Mouse (Mus musculus): ENCODE results near the gene Trabd2b. TPM values are rescaled to one million over a fixed set of nuclear protein-coding genes. Genes with fewer than 3 reads are reported as not detected.

Trabd2b gene
- polyA plus RNA-seq, 1 experiment = 1.5 TPM

DNA sequence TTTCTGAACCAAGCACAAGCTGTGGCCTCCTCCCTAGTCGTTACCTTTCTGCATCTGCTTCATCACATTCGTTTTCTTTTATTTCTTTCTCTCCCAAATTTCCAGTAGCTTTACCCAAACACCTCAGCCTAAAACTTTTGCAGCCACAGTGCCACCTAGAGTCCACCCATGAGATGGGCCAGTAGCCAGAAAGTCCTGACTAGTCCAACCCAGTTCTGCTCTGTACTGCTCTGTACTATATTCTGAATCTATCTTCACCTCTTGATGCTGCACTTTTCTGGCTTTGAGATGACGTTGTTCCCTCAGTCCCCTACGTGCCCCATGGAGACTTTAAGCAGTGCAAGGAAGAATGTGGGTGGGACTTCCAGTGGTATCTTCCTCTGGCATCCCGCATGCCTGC, 229.4 kb downstream of the Trabd2b start:
- peak; percentile 55 for DNase-seq (ENCODE audit: low read depth)
- TF ChIP-seq POLR2A (IDR thresholded peaks at IDR 0.05; ENCODE audit: borderline replicate concordance, extremely low read depth, insufficient read depth, insufficient read length, poor library complexity, severe bottlenecking) = no peak
- peak; percentile 70; the same call in 1 of the 2 replicates for TF ChIP-seq CTCF (IDR thresholded peaks at IDR 0.05; ENCODE audit: borderline replicate concordance, extremely low read depth, insufficient read depth, insufficient read length)

DNA sequence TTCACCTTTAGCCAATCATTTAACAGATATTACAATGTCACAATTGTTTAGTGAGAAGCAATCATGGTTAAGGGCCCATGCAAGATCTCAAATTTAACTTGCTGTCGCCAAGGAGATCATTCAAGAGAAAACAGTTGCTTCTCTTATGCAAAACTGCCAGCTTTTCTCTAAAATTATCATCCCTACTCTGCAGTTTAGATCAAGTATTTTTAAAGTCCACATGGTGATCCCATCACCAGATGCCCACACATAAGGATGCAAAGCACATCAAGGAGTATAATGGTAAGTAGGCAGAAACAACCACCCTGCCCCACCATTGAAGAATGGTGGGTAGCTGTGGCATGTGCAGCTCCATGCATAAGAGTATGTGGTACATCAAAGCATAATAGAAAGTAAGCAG, 229.8 kb downstream of the Trabd2b start:
- no peak for DNase-seq (ENCODE audit: low read depth)
- TF ChIP-seq CTCF (IDR thresholded peaks at IDR 0.05; ENCODE audit: borderline replicate concordance, extremely low read depth, insufficient read depth, insufficient read length) (no peak), POLR2A (IDR thresholded peaks at IDR 0.05; ENCODE audit: borderline replicate concordance, extremely low read depth, insufficient read depth, insufficient read length, poor library complexity, severe bottlenecking) (no peak)

DNA sequence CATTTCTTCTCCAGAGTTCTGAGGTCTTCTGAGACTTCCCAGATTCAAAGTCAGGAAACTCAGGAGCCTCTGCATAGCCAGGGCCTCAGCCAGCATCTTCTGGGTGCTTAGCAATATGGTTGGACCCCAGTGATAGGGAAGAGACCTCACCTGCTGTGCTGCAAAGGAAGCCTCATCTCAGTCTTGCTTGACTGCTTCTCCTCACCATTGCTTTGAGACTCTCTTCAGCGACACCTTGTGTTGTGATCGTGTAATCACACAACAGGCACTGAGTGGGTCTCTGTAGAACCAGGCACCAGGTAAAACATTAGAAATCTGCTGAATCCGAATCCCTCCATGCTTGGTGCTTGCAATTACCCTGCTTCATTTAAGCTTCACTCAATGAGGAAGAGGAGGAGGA, 230.6 kb downstream of the Trabd2b start:
- DNase-seq (ENCODE audit: low read depth) = peak; percentile 41
- TF ChIP-seq POLR2A (IDR thresholded peaks at IDR 0.05; ENCODE audit: borderline replicate concordance, extremely low read depth, insufficient read depth, insufficient read length, poor library complexity, severe bottlenecking) = no peak
- peak; percentile 66; the same call in 1 of the 2 replicates for TF ChIP-seq CTCF (IDR thresholded peaks at IDR 0.05; ENCODE audit: borderline replicate concordance, extremely low read depth, insufficient read depth, insufficient read length)

DNA sequence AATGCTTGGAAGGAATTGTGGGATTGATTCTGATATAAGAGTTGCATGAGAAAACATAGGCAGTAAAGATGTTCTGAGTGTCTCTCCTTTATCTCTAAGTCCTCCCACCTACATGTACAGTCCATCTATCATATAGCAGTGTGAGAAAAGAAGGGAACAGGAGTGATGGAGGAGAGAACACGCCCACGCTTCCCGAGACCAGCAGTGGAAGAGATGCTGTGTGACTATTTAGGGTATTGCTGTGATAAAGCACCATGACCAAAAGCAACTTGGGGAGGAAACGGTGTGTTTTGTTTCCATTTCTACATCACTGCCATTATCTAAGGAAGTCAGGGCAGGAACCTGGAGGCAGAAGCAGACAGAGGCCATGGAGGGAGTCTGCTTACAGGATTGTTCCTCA, 235.9 kb downstream of the Trabd2b start:
- TF ChIP-seq POLR2A (IDR thresholded peaks at IDR 0.05; ENCODE audit: borderline replicate concordance, extremely low read depth, insufficient read depth, insufficient read length, poor library complexity, severe bottlenecking) (no peak), CTCF (IDR thresholded peaks at IDR 0.05; ENCODE audit: borderline replicate concordance, extremely low read depth, insufficient read depth, insufficient read length) (no peak)

DNA sequence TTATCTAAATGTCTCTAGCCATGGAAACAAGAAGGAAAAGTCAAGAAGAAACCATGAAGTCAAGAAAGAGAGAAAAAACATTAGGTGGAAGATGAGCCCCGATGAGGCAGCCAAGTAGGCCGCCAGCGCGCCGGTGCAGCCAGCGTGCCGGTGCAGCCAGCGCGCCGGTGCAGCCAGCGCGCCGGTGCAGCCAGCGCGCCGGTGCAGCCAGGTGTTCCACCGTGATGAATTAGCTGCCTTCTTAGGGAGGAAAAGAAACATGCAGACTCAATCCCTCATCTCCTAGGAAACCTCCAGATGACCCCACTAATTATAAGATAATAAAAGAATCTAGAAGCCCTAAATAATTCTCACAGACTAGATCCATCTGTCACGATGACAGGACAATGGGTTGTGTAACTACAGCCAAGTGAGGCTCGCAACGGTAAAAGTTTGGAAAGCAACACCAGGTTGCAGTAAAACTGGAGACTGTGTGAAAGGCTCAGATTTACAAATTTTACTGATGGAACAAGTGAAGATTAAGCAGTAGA, 237.2 kb downstream of the Trabd2b start:
- DNase-seq (ENCODE audit: low read depth) = peak; percentile 27
- TF ChIP-seq CTCF (IDR thresholded peaks at IDR 0.05; ENCODE audit: borderline replicate concordance, extremely low read depth, insufficient read depth, insufficient read length) = no peak
- no peak for TF ChIP-seq POLR2A (IDR thresholded peaks at IDR 0.05; ENCODE audit: borderline replicate concordance, extremely low read depth, insufficient read depth, insufficient read length, poor library complexity, severe bottlenecking)

More for the DNA sequence above, 235.9 kb downstream of the Trabd2b start:
- DNase-seq (ENCODE audit: low read depth) = no peak

DNA sequence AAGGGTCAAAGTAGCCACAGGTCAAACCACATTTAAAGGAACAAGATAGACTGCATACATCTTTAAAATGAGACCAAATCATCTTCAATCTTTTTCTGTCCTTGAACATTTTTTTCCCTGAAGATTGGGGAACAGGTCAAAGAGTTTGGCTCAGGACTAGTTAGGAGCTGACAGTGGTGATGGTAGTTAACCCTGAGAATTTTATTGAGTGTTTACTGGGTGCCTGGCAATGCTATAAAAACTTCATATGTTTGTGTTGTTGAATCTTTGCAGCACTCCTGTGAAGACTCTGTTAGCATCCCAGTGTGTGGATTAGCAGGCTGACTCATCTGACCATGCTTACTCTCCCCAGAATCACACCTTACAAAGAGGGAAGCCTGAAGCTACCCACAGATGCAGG, 238.8 kb downstream of the Trabd2b start:
- DNase-seq (ENCODE audit: low read depth) = no peak
- no peak for TF ChIP-seq CTCF (IDR thresholded peaks at IDR 0.05; ENCODE audit: borderline replicate concordance, extremely low read depth, insufficient read depth, insufficient read length)
- TF ChIP-seq POLR2A (IDR thresholded peaks at IDR 0.05; ENCODE audit: borderline replicate concordance, extremely low read depth, insufficient read depth, insufficient read length, poor library complexity, severe bottlenecking) = no peak

DNA sequence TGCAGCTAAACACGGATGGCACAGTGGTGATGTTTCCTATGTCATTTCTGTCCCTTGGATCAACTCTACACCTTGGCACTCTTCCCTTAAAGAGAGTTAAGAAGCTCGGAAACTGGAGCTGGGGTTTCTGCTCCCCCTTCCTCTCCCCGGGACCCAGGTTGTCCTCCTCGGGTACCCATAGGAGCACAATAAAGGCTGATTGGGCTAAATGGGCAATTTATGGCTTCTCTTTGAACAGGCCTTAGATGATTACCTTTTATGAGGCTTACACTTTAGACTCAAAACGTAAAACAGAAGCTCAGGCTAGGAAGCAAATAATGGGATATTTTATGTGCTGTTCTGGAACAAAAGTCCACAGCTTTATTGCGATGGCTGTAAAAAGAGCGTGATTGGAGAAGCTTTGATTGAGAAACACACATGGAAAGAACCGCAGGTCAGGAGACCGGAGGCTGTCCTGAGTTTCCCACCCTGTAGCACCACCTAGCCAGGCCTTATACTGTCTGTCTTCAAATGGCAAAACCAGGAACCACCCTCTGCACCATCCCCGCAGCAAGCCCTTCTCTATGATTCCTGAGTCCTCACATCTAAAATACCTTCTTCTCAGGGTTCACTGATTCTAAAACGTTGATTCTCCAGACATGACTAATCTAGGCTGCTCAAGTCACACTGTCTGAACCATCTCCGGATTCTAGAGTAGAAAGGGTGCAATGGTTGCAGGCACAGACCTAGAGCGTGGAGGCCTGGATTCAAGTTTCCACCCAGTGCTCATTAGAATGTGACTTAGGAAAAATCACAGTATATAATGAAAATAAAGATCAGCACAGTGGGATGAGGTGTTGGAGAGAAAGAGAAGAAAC, 240.5 kb downstream of the Trabd2b start:
- no peak for DNase-seq (ENCODE audit: low read depth)
- TF ChIP-seq CTCF (IDR thresholded peaks at IDR 0.05; ENCODE audit: borderline replicate concordance, extremely low read depth, insufficient read depth, insufficient read length) (no peak), POLR2A (IDR thresholded peaks at IDR 0.05; ENCODE audit: borderline replicate concordance, extremely low read depth, insufficient read depth, insufficient read length, poor library complexity, severe bottlenecking) (no peak)

DNA sequence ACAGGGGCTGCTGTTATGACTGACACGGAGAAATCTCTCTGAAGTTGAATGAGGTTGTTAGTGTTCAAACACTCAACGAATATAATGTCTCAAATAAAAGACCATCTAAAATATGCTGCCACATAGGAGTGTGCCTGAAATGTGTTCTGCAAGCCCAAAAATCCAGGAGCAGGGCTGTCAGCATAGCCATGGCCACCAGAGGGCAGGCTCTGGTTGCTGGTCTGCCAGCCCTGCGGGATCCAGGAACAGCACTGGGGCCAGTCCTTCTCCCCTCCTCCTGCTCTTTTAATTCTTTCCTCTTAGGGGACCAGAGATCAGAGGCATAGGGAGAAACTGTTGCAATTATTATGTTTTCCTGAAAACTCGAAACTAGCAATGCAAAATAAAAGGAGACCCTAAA, 241.2 kb downstream of the Trabd2b start:
- peak; percentile 61 for DNase-seq (ENCODE audit: low read depth)
- TF ChIP-seq CTCF (IDR thresholded peaks at IDR 0.05; ENCODE audit: borderline replicate concordance, extremely low read depth, insufficient read depth, insufficient read length) = peak; percentile 98
- TF ChIP-seq POLR2A (IDR thresholded peaks at IDR 0.05; ENCODE audit: borderline replicate concordance, extremely low read depth, insufficient read depth, insufficient read length, poor library complexity, severe bottlenecking) = no peak

DNA sequence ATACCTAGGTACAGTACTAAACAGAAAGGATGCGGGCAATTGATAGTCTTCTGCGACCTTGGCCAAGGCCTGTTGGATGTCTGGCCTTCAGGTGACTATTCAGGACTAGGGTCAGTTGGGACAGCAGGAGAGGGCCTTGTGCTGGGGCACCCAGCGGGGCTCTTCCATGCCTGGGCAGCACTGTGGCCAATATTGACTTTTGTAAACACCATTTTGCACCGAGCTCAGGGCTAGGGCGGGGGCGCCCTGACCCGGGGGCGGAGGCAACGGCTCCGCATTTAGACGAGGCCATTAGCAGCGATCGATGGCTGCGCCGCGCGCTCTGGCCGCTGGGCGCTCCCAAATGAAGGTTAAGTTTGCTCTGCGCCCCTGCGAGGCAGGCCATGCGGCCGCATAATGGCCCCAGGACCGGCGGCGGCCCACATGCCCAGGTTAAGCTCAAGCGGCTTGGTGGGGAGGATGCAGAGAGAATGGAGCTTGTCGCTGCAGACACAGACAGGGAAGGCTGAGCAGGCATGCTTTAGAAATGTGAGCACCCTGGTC, 242.1 kb downstream of the Trabd2b start:
- TF ChIP-seq POLR2A (IDR thresholded peaks at IDR 0.05; ENCODE audit: borderline replicate concordance, extremely low read depth, insufficient read depth, insufficient read length, poor library complexity, severe bottlenecking) = no peak
- TF ChIP-seq CTCF (IDR thresholded peaks at IDR 0.05; ENCODE audit: borderline replicate concordance, extremely low read depth, insufficient read depth, insufficient read length) = peak; percentile 22; the same call in 1 of the 2 replicates
- DNase-seq (ENCODE audit: low read depth) = no peak

DNA sequence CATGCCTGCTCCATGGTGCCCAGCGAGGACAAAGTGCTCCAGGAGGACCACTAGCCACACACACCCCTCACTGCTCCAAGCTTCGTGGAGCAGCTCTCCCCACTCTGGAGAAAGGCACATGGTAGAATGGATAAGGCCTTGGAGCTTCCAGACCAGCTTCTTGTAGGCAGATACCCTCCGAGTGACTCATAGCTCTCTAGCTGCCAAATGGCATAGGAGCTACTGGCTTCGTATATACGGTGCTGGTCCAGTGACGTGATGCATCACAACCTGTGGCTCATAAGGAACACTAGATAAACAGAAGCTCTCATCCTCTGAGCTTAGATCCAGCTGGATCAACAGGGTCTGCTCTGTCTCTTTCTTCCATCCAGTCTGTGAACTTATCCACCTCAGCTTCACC, 244.0 kb downstream of the Trabd2b start:
- TF ChIP-seq POLR2A (IDR thresholded peaks at IDR 0.05; ENCODE audit: borderline replicate concordance, extremely low read depth, insufficient read depth, insufficient read length, poor library complexity, severe bottlenecking) (no peak), CTCF (IDR thresholded peaks at IDR 0.05; ENCODE audit: borderline replicate concordance, extremely low read depth, insufficient read depth, insufficient read length) (no peak)
- DNase-seq (ENCODE audit: low read depth) = no peak

DNA sequence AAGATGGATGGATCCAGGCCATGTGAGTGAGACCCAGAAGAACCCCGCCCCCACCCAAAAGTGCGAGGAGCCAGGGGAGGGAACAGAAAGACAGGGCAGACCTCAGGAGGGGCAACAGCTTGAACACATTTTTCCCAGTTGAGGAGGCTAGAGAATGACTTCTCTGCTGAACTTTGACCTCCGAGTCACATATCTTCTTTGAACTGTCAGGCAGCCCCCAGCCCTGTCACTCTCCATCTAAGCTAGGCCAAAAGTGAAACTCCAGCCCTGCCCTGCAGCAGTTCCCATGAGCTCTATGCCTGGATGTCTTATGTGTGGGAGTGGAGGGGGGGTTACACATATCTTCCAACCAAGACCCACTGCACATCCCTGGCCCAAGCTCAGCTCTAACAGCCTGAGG, 244.5 kb downstream of the Trabd2b start:
- no peak for TF ChIP-seq POLR2A (IDR thresholded peaks at IDR 0.05; ENCODE audit: borderline replicate concordance, extremely low read depth, insufficient read depth, insufficient read length, poor library complexity, severe bottlenecking)
- no peak for TF ChIP-seq CTCF (IDR thresholded peaks at IDR 0.05; ENCODE audit: borderline replicate concordance, extremely low read depth, insufficient read depth, insufficient read length)
- no peak for DNase-seq (ENCODE audit: low read depth)
